Mouse (Mus musculus) liver, embryonic 14.5 days (tissue): ENCODE data around the gene Lrrc8a.

Experiments used
- CTCF ChIP-seq: IDR thresholded peaks from 2 replicates; pipeline ENCODE4 v1.5.1; 2016; ENCODE audit warnings: antibody characterized with exemption, low read depth, control low read depth
- EP300 ChIP-seq: IDR thresholded peaks from 2 replicates; pipeline ENCODE4 v1.6.1; 2016; ENCODE audit warnings: antibody characterized with exemption, low read depth

GRCm38 (mm10) chr2:30235593-30235992 is 1.9 kb upstream of the Lrrc8a start:
- TF ChIP-seq CTCF: no peak
- TF ChIP-seq EP300: no peak
